Mouse (Mus musculus) megakaryocyte, embryonic 14.5 days (primary cell): ENCODE data around the gene 1810013L24Rik. TPM values are rescaled to one million over a fixed set of nuclear protein-coding genes. Genes with fewer than 3 reads are reported as not detected.

ENCODE experiments used
- H3K27me3 ChIP-seq: replicated peaks from 2 replicates; pipeline ENCODE3; 2012; ENCODE audit warnings: inconsistent platforms
- H3K36me3 ChIP-seq: replicated peaks from 2 replicates; pipeline ENCODE3; 2012; ENCODE audit warnings: low read length, inconsistent platforms, mixed read lengths
- H3K4me1 ChIP-seq: 2 replicates; pipeline ENCODE4 v1.6.1; 2012; ENCODE audit warnings: inconsistent platforms
- H3K4me3 ChIP-seq: replicated peaks from 2 replicates; pipeline ENCODE3; 2012; ENCODE audit warnings: moderate library complexity, mild to moderate bottlenecking, inconsistent platforms
- H3K9me3 ChIP-seq: 2 replicates; pipeline ENCODE4 v1.6.1; 2012; ENCODE audit warnings: inconsistent platforms
- FLI1 ChIP-seq: IDR thresholded peaks from 2 replicates; pipeline ENCODE4 v1.6.1; 2012; ENCODE audit warnings: low read length, inconsistent platforms, mixed read lengths
- GATA1 ChIP-seq: IDR thresholded peaks from 3 replicates; pipeline ENCODE4 v1.6.1; 2012; ENCODE audit warnings: mixed read lengths, low read length, inconsistent platforms, borderline replicate concordance
- polyA plus RNA-seq: library from polyadenylated mRNA; stranded (reverse); fragments of >175 nt; gene quantifications from 2 replicates; pipeline ENCODE4 v1.2.3, GENCODE M21; 2012; ENCODE audit warnings: low replicate concordance; ENCODE audit not compliant: insufficient read depth

The 1810013L24Rik gene
- polyA plus RNA-seq, 1 experiment = 10.6 TPM

GRCm38 (mm10) chr16:8848309-8849068 lies 18.6 kb downstream of the 1810013L24Rik start:
- Histone ChIP-seq H3K9me3 (no peaks in the 10 kb centered on the region), H3K4me1 (peaks cover 55% of the 10 kb centered on the region), H3K4me3 (no peak overlapping the region), H3K36me3 (peaks cover 90% of the 10 kb centered on the region), H3K27me3 (no peaks in the 10 kb centered on the region)
- no peak for TF ChIP-seq FLI1
- TF ChIP-seq GATA1 = no peak

GRCm38 (mm10) chr16:8849929-8850328 lies 20.0 kb downstream of the 1810013L24Rik start:
- Histone ChIP-seq H3K9me3 (no peaks in the 10 kb centered on the region), H3K4me3 (no peak overlapping the region), H3K4me1 (peaks cover 61% of the 10 kb centered on the region), H3K36me3 (peaks cover 90% of the 10 kb centered on the region), H3K27me3 (no peaks in the 10 kb centered on the region)
- TF ChIP-seq GATA1 = no peak
- no peak for TF ChIP-seq FLI1

GRCm38 (mm10) chr16:8855143-8855542 lies 25.2 kb downstream of the 1810013L24Rik start:
- TF ChIP-seq GATA1 (no peak), FLI1 (no peak)
- Histone ChIP-seq H3K9me3 (no peaks in the 10 kb centered on the region), H3K4me1 (peaks cover 34% of the 10 kb centered on the region), H3K36me3 (peaks cover 99% of the 10 kb centered on the region), H3K4me3 (no peak overlapping the region), H3K27me3 (no peaks in the 10 kb centered on the region)

GRCm38 (mm10) chr16:8856820-8857219 lies 26.9 kb downstream of the 1810013L24Rik start:
- TF ChIP-seq GATA1 (no peak), FLI1 (no peak)
- H3K27me3 ChIP-seq = no peaks in the 10 kb centered on the region
- H3K36me3 ChIP-seq = peaks cover 95% of the 10 kb centered on the region
- no peaks in the 10 kb centered on the region for H3K9me3 ChIP-seq
- H3K4me3 ChIP-seq = no peak overlapping the region
- peaks cover 40% of the 10 kb centered on the region for H3K4me1 ChIP-seq

- Histone ChIP-seq H3K4me1 (peaks cover 39% of the 10 kb centered on the region), H3K36me3 (peaks cover 76% of the 10 kb centered on the region), H3K4me3 (no peak overlapping the region), H3K27me3 (no peaks in the 10 kb centered on the region), H3K9me3 (peaks cover 13% of the 10 kb centered on the region)
- TF ChIP-seq FLI1 (no peak), GATA1 (no peak)
Measured at GRCm38 (mm10) chr16:8862336-8862987, 32.6 kb downstream of the 1810013L24Rik start.

- Histone ChIP-seq H3K4me1 (peaks cover 39% of the 10 kb centered on the region), H3K27me3 (no peaks in the 10 kb centered on the region), H3K4me3 (no peak overlapping the region), H3K36me3 (peaks cover 66% of the 10 kb centered on the region), H3K9me3 (peaks cover 25% of the 10 kb centered on the region)
- TF ChIP-seq FLI1 (no peak), GATA1 (no peak)
Measured at GRCm38 (mm10) chr16:8864223-8864631, 34.3 kb downstream of the 1810013L24Rik start.

- TF ChIP-seq FLI1 = no peak
- no peak for TF ChIP-seq GATA1
- Histone ChIP-seq H3K4me3 (no peak overlapping the region), H3K36me3 (peaks cover 42% of the 10 kb centered on the region), H3K4me1 (peaks cover 20% of the 10 kb centered on the region), H3K27me3 (no peaks in the 10 kb centered on the region), H3K9me3 (peaks cover 25% of the 10 kb centered on the region)
Measured at GRCm38 (mm10) chr16:8867406-8867955, 37.6 kb downstream of the 1810013L24Rik start.

- Histone ChIP-seq H3K4me1 (peaks cover 12% of the 10 kb centered on the region), H3K36me3 (peaks cover 34% of the 10 kb centered on the region), H3K27me3 (no peaks in the 10 kb centered on the region), H3K4me3 (no peak overlapping the region), H3K9me3 (peaks cover 25% of the 10 kb centered on the region)
- TF ChIP-seq GATA1 = no peak
- TF ChIP-seq FLI1 = no peak
Measured at GRCm38 (mm10) chr16:8868506-8868905, 38.6 kb downstream of the 1810013L24Rik start.

GRCm38 (mm10) chr16:8869715-8870114 lies 39.8 kb downstream of the 1810013L24Rik start:
- TF ChIP-seq FLI1 (no peak), GATA1 (peak; percentile 84; the same call in 2 of the 3 replicates)
- Histone ChIP-seq H3K4me3 (no peak overlapping the region), H3K4me1 (peaks cover 6% of the 10 kb centered on the region), H3K36me3 (peaks cover 29% of the 10 kb centered on the region), H3K27me3 (no peaks in the 10 kb centered on the region), H3K9me3 (peaks cover 25% of the 10 kb centered on the region)

GRCm38 (mm10) chr16:8871376-8871775 lies 41.5 kb downstream of the 1810013L24Rik start:
- H3K27me3 ChIP-seq = no peaks in the 10 kb centered on the region
- peaks cover 8% of the 10 kb centered on the region for H3K4me1 ChIP-seq
- TF ChIP-seq FLI1 (no peak), GATA1 (no peak)
- no peak overlapping the region for H3K4me3 ChIP-seq
- peaks cover 14% of the 10 kb centered on the region for H3K36me3 ChIP-seq
- peaks cover 21% of the 10 kb centered on the region for H3K9me3 ChIP-seq
